Mouse (Mus musculus) heart, postnatal 0 days (tissue): ENCODE measurements around the gene Adgre1. TPM values are rescaled to one million over a fixed set of nuclear protein-coding genes. Genes with fewer than 3 reads are reported as not detected.

Experiments used
- ATAC-seq: fragments of 200-750 bp; cut with Nextera tagmentation; 2 replicates; pipeline ENCODE4 v1.8.0; 2017; ENCODE audit warnings: low read depth, moderate number of reproducible peaks, moderate library complexity; ENCODE audit not compliant: insufficient read depth
- DNase-seq: peaks from one replicate; pipeline ENCODE4 v3.0.0-alpha.2; 2016; ENCODE audit warnings: low spot score
- H3K27ac ChIP-seq: fragments of 300-500 bp; sonication (generic); 2 replicates; pipeline ENCODE4 v1.5.1; 2014; ENCODE audit warnings: low read depth, mild to moderate bottlenecking
- H3K27me3 ChIP-seq: fragments of 300-500 bp; sonication (generic); 2 replicates; pipeline ENCODE4 v1.6.1; 2014; ENCODE audit warnings: low read length, mixed read lengths; ENCODE audit not compliant: control insufficient read depth, insufficient read depth
- H3K36me3 ChIP-seq: fragments of 300-500 bp; sonication (generic); replicated peaks from 2 replicates; pipeline ENCODE4 v1.6.1; 2014; ENCODE audit warnings: low read length, mixed read lengths; ENCODE audit not compliant: control insufficient read depth, insufficient read depth
- H3K4me1 ChIP-seq: fragments of 300-500 bp; sonication (generic); 2 replicates; pipeline ENCODE4 v1.6.1; 2014; ENCODE audit warnings: antibody characterized with exemption; ENCODE audit not compliant: control insufficient read depth, insufficient read depth
- H3K4me2 ChIP-seq: fragments of 300-500 bp; sonication (generic); 2 replicates; pipeline ENCODE4 v1.6.1; 2014; ENCODE audit warnings: low read depth, mild to moderate bottlenecking, low read length, moderate library complexity
- H3K4me3 ChIP-seq: fragments of 300-500 bp; sonication (generic); 2 replicates; pipeline ENCODE4 v1.5.1; 2014; ENCODE audit warnings: low read depth, low read length
- H3K9ac ChIP-seq: fragments of 300-500 bp; sonication (generic); replicated peaks from 2 replicates; pipeline ENCODE4 v1.6.1; 2014; ENCODE audit warnings: low read depth, low read length, mixed read lengths
- H3K9me3 ChIP-seq: fragments of 300-500 bp; sonication (generic); replicated peaks from 2 replicates; pipeline ENCODE4 v1.6.1; 2016; ENCODE audit warnings: low read length; ENCODE audit not compliant: control insufficient read depth
- CTCF ChIP-seq: IDR thresholded peaks from 2 replicates; pipeline ENCODE4 v1.5.1; 2016; ENCODE audit warnings: antibody characterized with exemption, control low read depth, low read depth
- EP300 ChIP-seq: IDR thresholded peaks from 2 replicates; pipeline ENCODE4 v1.6.1; 2016; ENCODE audit warnings: antibody characterized with exemption, low read depth
- WGBS: fragments of 180-500 bp; shearing (Covaris S2); extraction: QIAGEN DNeasy Blood & Tissue Kit; methylation state at CpG from one replicate; pipeline ENCODE4 v1.1.7; 2014; 5-methylcytosine and 5-hydroxymethylcytosine counted together
- polyA plus RNA-seq: library from polyadenylated mRNA; unstranded; fragments of >200 nt; fragmentation: Nextera tagmentation; extraction: Ambion mirVana; gene quantifications from 2 replicates; pipeline ENCODE4 v1.2.1, GENCODE M21; 2015
- total RNA-seq: library from RNA; depleted of rRNA; stranded (reverse); fragments of >200 nt; gene quantifications from 2 replicates; pipeline ENCODE4 v1.2.3, GENCODE M21; 2014; ENCODE audit warnings: low replicate concordance

The Adgre1 gene
- total and polyA plus RNA-seq, 2 experiments from 2014 or later, result 2.2 to 8.5 TPM

- 66% methylated on average over 9 of the region's 9 CpGs for WGBS
- Histone ChIP-seq H3K9ac (no peak overlapping the region), H3K9me3 (no peaks in the 10 kb centered on the region), H3K36me3 (no peaks in the 10 kb centered on the region), H3K27ac (no peak overlapping the region), H3K4me2 (no peak overlapping the region), H3K4me3 (no peak overlapping the region), H3K27me3 (no peaks in the 10 kb centered on the region), H3K4me1 (no peaks in the 10 kb centered on the region)
- TF ChIP-seq CTCF, result no peak
- no peak for TF ChIP-seq EP300
- ATAC-seq (no peak), DNase-seq (no peak)
These were observed 19.2 kb upstream of the Adgre1 start for GRCm38 (mm10) chr17:57339298-57339697.

GRCm38 (mm10) chr17:57341568-57341967 lies 16.9 kb upstream of the Adgre1 start:
- H3K9me3 ChIP-seq, result no peaks in the 10 kb centered on the region
- TF ChIP-seq CTCF, result no peak
- TF ChIP-seq EP300, result no peak
- H3K27me3 ChIP-seq, result no peaks in the 10 kb centered on the region
- H3K9ac ChIP-seq, result no peak overlapping the region
- H3K4me3 ChIP-seq, result no peak overlapping the region
- H3K4me1 ChIP-seq, result no peaks in the 10 kb centered on the region
- WGBS, result 57% methylated on average over 4 of the region's 4 CpGs
- ATAC-seq (no peak), DNase-seq (no peak)
- no peak overlapping the region for H3K4me2 ChIP-seq
- no peaks in the 10 kb centered on the region for H3K36me3 ChIP-seq
- H3K27ac ChIP-seq, result no peak overlapping the region

DNA sequence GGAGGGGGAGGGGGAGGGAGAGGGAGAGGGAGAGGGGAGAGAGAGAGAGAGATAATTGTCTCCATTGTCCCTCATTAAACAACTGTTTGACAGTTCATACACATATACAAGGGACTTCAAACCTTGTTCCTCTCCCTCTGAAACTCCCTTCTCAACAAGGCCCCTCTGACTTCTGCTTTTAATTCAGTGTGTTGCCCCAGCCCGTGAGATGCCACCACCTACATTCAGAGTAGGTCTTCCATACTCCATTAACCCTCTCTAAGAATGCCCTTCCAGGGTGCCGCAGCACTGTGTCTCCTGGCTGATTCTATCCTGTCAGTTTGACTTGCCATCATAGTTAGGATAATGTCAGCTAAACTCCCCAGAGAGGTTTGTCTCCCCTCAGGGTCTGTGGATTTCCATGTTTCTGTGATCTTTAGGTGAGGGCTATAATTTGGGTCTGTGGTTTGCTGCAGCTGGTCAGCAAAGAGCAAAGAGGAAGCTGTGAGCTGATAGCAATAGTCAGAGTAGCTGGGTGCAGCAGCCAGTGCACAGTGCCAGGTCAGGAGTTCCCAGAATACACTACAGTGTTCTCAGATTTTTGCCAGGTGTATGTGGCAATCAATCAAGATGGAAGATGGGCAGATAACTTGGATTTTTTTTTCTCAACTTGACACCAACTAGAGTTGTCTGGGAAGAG lies 14.3 kb upstream of the Adgre1 start:
- no peaks in the 10 kb centered on the region for H3K9me3 ChIP-seq
- H3K4me1 ChIP-seq, result no peaks in the 10 kb centered on the region
- no peak overlapping the region for H3K4me3 ChIP-seq
- no peak overlapping the region for H3K27ac ChIP-seq
- H3K27me3 ChIP-seq, result no peaks in the 10 kb centered on the region
- no peaks in the 10 kb centered on the region for H3K36me3 ChIP-seq
- no peak overlapping the region for H3K4me2 ChIP-seq
- H3K9ac ChIP-seq, result no peak overlapping the region
- no peak for DNase-seq
- TF ChIP-seq EP300, result no peak
- TF ChIP-seq CTCF, result no peak
- no peak for ATAC-seq
- 51% methylated on average over 2 of the region's 2 CpGs for WGBS

- no peaks in the 10 kb centered on the region for H3K9me3 ChIP-seq
- no peak overlapping the region for H3K9ac ChIP-seq
- TF ChIP-seq EP300, result no peak
- TF ChIP-seq CTCF, result no peak
- no peak overlapping the region for H3K4me2 ChIP-seq
- DNase-seq, result no peak
- H3K4me1 ChIP-seq, result no peaks in the 10 kb centered on the region
- no peak overlapping the region for H3K4me3 ChIP-seq
- no peak for ATAC-seq
- WGBS, result 42% methylated on average over 6 of the region's 6 CpGs
- H3K27ac ChIP-seq, result no peak overlapping the region
- no peaks in the 10 kb centered on the region for H3K27me3 ChIP-seq
- H3K36me3 ChIP-seq, result no peaks in the 10 kb centered on the region
These were observed 11.5 kb upstream of the Adgre1 start for GRCm38 (mm10) chr17:57347017-57347416.

DNA sequence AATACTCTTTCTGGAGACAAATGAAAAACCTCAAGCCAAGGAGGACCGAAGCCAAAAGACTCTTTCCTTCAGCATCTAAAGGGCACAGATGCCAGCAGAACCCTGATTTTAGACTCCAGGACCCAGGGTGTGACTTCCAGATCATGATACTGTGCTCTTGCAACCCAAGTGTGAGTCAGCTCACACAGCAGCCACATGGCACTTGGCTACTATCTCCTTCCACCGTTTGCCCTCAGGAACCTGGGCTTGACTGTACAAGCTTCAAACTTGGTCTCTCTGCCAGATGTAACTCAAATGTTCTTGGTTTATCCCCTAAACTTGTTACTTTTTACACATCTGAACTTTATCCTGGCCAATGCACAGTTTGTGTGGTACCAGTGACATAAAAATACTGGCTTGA lies 10.7 kb upstream of the Adgre1 start:
- TF ChIP-seq CTCF, result no peak
- TF ChIP-seq EP300, result no peak
- Histone ChIP-seq H3K27ac (no peak overlapping the region), H3K27me3 (no peaks in the 10 kb centered on the region), H3K9me3 (no peaks in the 10 kb centered on the region), H3K4me3 (no peak overlapping the region), H3K4me2 (no peak overlapping the region), H3K4me1 (no peaks in the 10 kb centered on the region), H3K9ac (no peak overlapping the region), H3K36me3 (no peaks in the 10 kb centered on the region)
- DNase-seq, result no peak
- no peak for ATAC-seq
- 50% methylated on average over 2 of the region's 2 CpGs for WGBS

GRCm38 (mm10) chr17:57349067-57349466 lies 9.4 kb upstream of the Adgre1 start:
- WGBS, result 68% methylated on average over 5 of the region's 5 CpGs
- DNase-seq, result no peak
- Histone ChIP-seq H3K4me2 (no peak overlapping the region), H3K9me3 (no peaks in the 10 kb centered on the region), H3K27ac (no peak overlapping the region), H3K4me1 (no peaks in the 10 kb centered on the region), H3K4me3 (no peak overlapping the region), H3K27me3 (no peaks in the 10 kb centered on the region), H3K36me3 (no peaks in the 10 kb centered on the region), H3K9ac (no peak overlapping the region)
- TF ChIP-seq EP300 (no peak), CTCF (no peak)
- no peak for ATAC-seq
